Mouse (Mus musculus) midbrain, embryonic 15.5 days (tissue): ENCODE data around the gene AL607142.1. TPM values are rescaled to one million over a fixed set of nuclear protein-coding genes. Genes with fewer than 3 reads are reported as not detected.

Experiments
- ATAC-seq: fragments of 200-750 bp; cut with Nextera tagmentation; replicated peaks from 2 replicates; pipeline ENCODE4 v1.8.0; 2017; ENCODE audit warnings: moderate TSS enrichment
- H3K27ac ChIP-seq: fragments of 300-500 bp; sonication (generic); 2 replicates; pipeline ENCODE4 v1.5.1; 2015; ENCODE audit warnings: mild to moderate bottlenecking, inconsistent platforms
- H3K27me3 ChIP-seq: fragments of 300-500 bp; sonication (generic); replicated peaks from 2 replicates; pipeline ENCODE4 v1.6.1; 2015; ENCODE audit warnings: inconsistent platforms
- H3K36me3 ChIP-seq: fragments of 300-500 bp; sonication (generic); replicated peaks from 2 replicates; pipeline ENCODE4 v1.6.1; 2015; ENCODE audit warnings: inconsistent platforms
- H3K4me1 ChIP-seq: fragments of 300-500 bp; sonication (generic); 2 replicates; pipeline ENCODE4 v1.6.1; 2015; ENCODE audit warnings: inconsistent platforms
- H3K4me2 ChIP-seq: fragments of 300-500 bp; sonication (generic); 2 replicates; pipeline ENCODE4 v1.6.1; 2015; ENCODE audit warnings: inconsistent platforms, mild to moderate bottlenecking, moderate library complexity
- H3K4me3 ChIP-seq: fragments of 300-500 bp; sonication (generic); 2 replicates; pipeline ENCODE4 v1.5.1; 2015; ENCODE audit warnings: mild to moderate bottlenecking, inconsistent platforms
- H3K9ac ChIP-seq: fragments of 300-500 bp; sonication (generic); 2 replicates; pipeline ENCODE4 v1.6.1; 2015; ENCODE audit warnings: mild to moderate bottlenecking, inconsistent platforms
- H3K9me3 ChIP-seq: fragments of 300-500 bp; sonication (generic); 2 replicates; pipeline ENCODE4 v1.6.1; 2016; ENCODE audit warnings: inconsistent platforms
- WGBS: fragments of 180-500 bp; shearing (Covaris S2); methylation state at CpG from one replicate; pipeline ENCODE4 v1.1.7; 2015; ENCODE audit warnings: mixed read lengths; 5-methylcytosine and 5-hydroxymethylcytosine counted together
- polyA plus RNA-seq: library from polyadenylated mRNA; unstranded; fragments of >200 nt; fragmentation: Nextera tagmentation; extraction: Ambion mirVana; gene quantifications from 2 replicates; pipeline ENCODE4 v1.2.1, GENCODE M21; 2015

AL607142.1 gene
- polyA plus RNA-seq, 1 experiment from 2014 or later: not detected

GRCm38 (mm10) chr4:120077322-120077721, 12.5 kb downstream of the AL607142.1 start:
- Histone ChIP-seq H3K9ac (no peak overlapping the region), H3K4me2 (no peak overlapping the region), H3K9me3 (no peaks in the 10 kb centered on the region), H3K4me3 (no peak overlapping the region), H3K27me3 (no peaks in the 10 kb centered on the region), H3K4me1 (0 out of 2 replicates have a peak, but pooled peaks cover 6% of the 10 kb centered on the region), H3K36me3 (no peaks in the 10 kb centered on the region), H3K27ac (no peak overlapping the region)
- no peak for ATAC-seq
- WGBS: 90% methylated on average over 8 of the region's 8 CpGs

- Histone ChIP-seq H3K4me3 (no peak overlapping the region), H3K4me2 (no peak overlapping the region), H3K27ac (no peak overlapping the region), H3K27me3 (no peaks in the 10 kb centered on the region), H3K4me1 (no peaks in the 10 kb centered on the region), H3K36me3 (no peaks in the 10 kb centered on the region), H3K9me3 (no peaks in the 10 kb centered on the region), H3K9ac (no peak overlapping the region)
- ATAC-seq: no peak
- 91% methylated on average over 5 of the region's 5 CpGs for WGBS
Measured at GRCm38 (mm10) chr4:120082527-120082926, 17.7 kb downstream of the AL607142.1 start.

- no peak overlapping the region for H3K9ac ChIP-seq
- H3K4me1 ChIP-seq: no peaks in the 10 kb centered on the region
- no peak overlapping the region for H3K4me3 ChIP-seq
- 88% methylated on average over 3 of the region's 3 CpGs for WGBS
- no peak overlapping the region for H3K27ac ChIP-seq
- no peak overlapping the region for H3K4me2 ChIP-seq
- H3K9me3 ChIP-seq: no peaks in the 10 kb centered on the region
- no peaks in the 10 kb centered on the region for H3K27me3 ChIP-seq
- no peaks in the 10 kb centered on the region for H3K36me3 ChIP-seq
- ATAC-seq: no peak
Measured at GRCm38 (mm10) chr4:120083700-120084099, 18.9 kb downstream of the AL607142.1 start.

DNA sequence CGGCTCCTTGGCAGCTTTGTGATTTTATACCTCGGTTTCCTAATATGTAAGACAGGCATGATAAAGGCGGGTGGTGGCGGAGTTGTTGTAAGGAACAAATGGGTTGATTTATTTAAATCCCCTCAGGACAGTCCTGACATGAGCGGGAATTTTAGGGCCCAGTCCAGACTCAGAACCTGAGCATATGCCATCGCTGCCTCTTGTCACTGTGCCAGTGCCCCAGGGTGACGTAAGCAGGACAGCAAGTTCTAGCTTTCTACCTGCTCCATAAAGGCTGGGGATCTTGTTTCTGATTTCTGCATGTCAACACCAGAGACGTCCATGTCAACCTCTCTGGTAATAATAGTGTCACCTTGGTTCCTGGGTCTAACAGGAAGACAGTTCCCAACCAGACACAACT, 24.7 kb downstream of the AL607142.1 start:
- no peak overlapping the region for H3K4me3 ChIP-seq
- 84% methylated on average over 8 of the region's 8 CpGs for WGBS
- H3K4me2 ChIP-seq: no peak overlapping the region
- no peaks in the 10 kb centered on the region for H3K9me3 ChIP-seq
- ATAC-seq: no peak
- no peak overlapping the region for H3K9ac ChIP-seq
- no peaks in the 10 kb centered on the region for H3K4me1 ChIP-seq
- no peaks in the 10 kb centered on the region for H3K36me3 ChIP-seq
- no peak overlapping the region for H3K27ac ChIP-seq
- no peaks in the 10 kb centered on the region for H3K27me3 ChIP-seq

DNA sequence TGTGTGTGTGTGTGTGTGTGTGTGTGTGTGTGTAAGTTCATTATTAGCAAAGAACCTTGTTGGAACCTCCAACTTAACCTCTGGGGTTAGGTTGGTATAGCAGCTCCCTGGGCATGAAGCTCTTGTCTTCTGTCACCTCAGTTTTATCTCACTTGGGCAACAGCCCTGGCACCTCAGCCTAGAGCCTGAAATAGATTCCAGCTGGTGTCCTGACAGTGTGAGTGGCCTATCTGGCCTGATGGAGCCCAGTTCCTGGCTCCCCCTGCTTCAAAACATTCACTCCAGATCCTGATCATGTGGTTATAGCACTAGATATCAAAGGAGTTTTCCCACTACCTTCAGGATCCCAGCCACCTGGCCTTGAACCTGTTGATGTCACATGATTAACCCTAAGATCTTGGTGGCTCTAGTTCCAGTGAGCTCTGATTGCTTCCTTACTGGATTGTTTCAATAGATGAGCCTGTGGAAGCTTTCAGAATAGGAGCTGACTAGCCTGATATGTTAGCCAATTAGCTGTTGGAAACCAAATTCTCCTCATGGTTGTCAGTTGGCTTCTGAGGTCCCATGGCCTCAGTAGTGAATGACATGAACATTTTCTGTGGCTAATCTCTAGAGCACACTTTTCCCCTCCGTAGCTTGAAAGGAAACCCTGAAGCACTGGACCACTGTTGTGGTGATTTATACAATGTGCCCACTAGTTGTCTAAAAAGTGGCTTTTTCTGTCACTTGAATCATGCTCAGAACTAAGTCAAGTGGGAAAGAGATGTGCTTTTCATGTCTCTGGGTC, 27.4 kb downstream of the AL607142.1 start:
- no peak overlapping the region for H3K4me2 ChIP-seq
- 95% methylated on average over 1 of the region's 1 CpGs for WGBS

GRCm38 (mm10) chr4:120096935-120097334, 32.1 kb downstream of the AL607142.1 start:
- no peak overlapping the region for H3K27ac ChIP-seq
- no peaks in the 10 kb centered on the region for H3K27me3 ChIP-seq
- H3K4me3 ChIP-seq: no peak overlapping the region
- H3K4me1 ChIP-seq: no peaks in the 10 kb centered on the region
- WGBS: 90% methylated on average over 19 of the region's 19 CpGs
- no peak for ATAC-seq
- no peak overlapping the region for H3K4me2 ChIP-seq
- peaks cover 11% of the 10 kb centered on the region; the same call in 1 of the 2 replicates for H3K36me3 ChIP-seq
- peaks cover 14% of the 10 kb centered on the region for H3K9me3 ChIP-seq
- H3K9ac ChIP-seq: no peak overlapping the region

More for the DNA sequence above, 27.4 kb downstream of the AL607142.1 start:
- no peak overlapping the region for H3K27ac ChIP-seq
- no peaks in the 10 kb centered on the region for H3K27me3 ChIP-seq
- H3K4me1 ChIP-seq: no peaks in the 10 kb centered on the region
- H3K36me3 ChIP-seq: no peaks in the 10 kb centered on the region
- no peak for ATAC-seq
- H3K9ac ChIP-seq: no peak overlapping the region
- no peak overlapping the region for H3K4me3 ChIP-seq
- H3K9me3 ChIP-seq: no peaks in the 10 kb centered on the region

DNA sequence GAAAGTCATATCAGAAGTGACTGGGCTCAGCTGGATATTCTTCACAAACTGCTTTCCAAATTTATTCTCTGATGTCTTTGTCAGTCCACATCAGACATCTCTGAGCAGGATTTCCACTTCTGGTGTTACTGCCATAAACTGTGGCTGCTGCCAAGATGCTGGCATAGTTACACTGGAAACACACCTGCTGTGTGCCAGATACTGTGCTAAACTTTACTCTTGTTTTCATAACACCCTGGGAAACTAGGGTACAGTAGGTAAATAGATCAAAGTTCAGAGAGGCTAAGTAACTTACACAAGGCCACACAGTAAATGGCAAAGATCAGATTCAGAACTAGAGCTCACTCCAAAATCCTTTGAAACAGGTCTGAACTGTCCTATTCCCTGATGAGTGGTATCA, 36.4 kb downstream of the AL607142.1 start:
- Histone ChIP-seq H3K9ac (no peak overlapping the region), H3K4me2 (no peak overlapping the region), H3K4me1 (no peaks in the 10 kb centered on the region), H3K36me3 (peaks cover 13% of the 10 kb centered on the region; the same call in 1 of the 2 replicates), H3K9me3 (peaks cover 14% of the 10 kb centered on the region), H3K27ac (no peak overlapping the region), H3K27me3 (no peaks in the 10 kb centered on the region), H3K4me3 (no peak overlapping the region)
- no peak for ATAC-seq

- ATAC-seq: no peak
- 53% methylated on average over 5 of the region's 5 CpGs for WGBS
- H3K27me3 ChIP-seq: no peaks in the 10 kb centered on the region
- 0 out of 2 replicates have a peak, but pooled peaks cover 3% of the 10 kb centered on the region for H3K9me3 ChIP-seq
- H3K4me1 ChIP-seq: no peaks in the 10 kb centered on the region
- H3K9ac ChIP-seq: no peak overlapping the region
- 0 out of 2 replicates have a peak, but pooled peaks cover 2% of the 10 kb centered on the region for H3K36me3 ChIP-seq
- H3K27ac ChIP-seq: no peak overlapping the region
- no peak overlapping the region for H3K4me3 ChIP-seq
- no peak overlapping the region for H3K4me2 ChIP-seq
Measured at GRCm38 (mm10) chr4:120104599-120104998, 39.8 kb downstream of the AL607142.1 start.

GRCm38 (mm10) chr4:120106362-120106761, 41.6 kb downstream of the AL607142.1 start:
- ATAC-seq: no peak
- no peaks in the 10 kb centered on the region for H3K9me3 ChIP-seq
- H3K36me3 ChIP-seq: 0 out of 2 replicates have a peak, but pooled peaks cover 2% of the 10 kb centered on the region
- no peak overlapping the region for H3K4me2 ChIP-seq
- no peaks in the 10 kb centered on the region for H3K4me1 ChIP-seq
- H3K27ac ChIP-seq: no peak overlapping the region
- H3K27me3 ChIP-seq: no peaks in the 10 kb centered on the region
- H3K9ac ChIP-seq: no peak overlapping the region
- WGBS: 91% methylated on average over 3 of the region's 3 CpGs
- no peak overlapping the region for H3K4me3 ChIP-seq

DNA sequence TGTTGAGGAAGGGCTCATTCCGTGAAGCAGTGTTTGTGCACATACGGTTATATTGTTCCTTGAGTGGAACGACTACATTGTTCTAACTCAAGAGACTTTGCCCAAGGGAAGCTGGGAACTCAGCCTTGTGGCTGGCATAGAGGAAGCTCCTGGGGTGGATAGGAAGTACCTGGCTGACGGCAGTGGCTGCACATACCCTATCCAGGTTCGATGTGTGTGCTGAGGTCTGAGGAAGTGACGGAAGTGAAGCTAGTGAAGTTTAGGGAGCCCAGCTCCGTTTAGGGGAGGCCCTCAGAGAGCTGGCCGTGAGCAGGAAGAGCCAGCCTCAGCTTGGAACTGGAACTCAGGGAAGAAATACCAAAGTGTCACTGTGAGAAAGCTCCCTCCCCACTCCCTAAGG, 43.0 kb downstream of the AL607142.1 start:
- H3K9ac ChIP-seq: no peak overlapping the region
- ATAC-seq: no peak
- no peak overlapping the region for H3K4me3 ChIP-seq
- H3K27ac ChIP-seq: no peak overlapping the region
- 0 out of 2 replicates have a peak, but pooled peaks cover 2% of the 10 kb centered on the region for H3K36me3 ChIP-seq
- H3K9me3 ChIP-seq: no peaks in the 10 kb centered on the region
- no peaks in the 10 kb centered on the region for H3K27me3 ChIP-seq
- WGBS: 83% methylated on average over 8 of the region's 8 CpGs
- no peak overlapping the region for H3K4me2 ChIP-seq
- H3K4me1 ChIP-seq: no peaks in the 10 kb centered on the region

- no peaks in the 10 kb centered on the region for H3K9me3 ChIP-seq
- H3K4me1 ChIP-seq: no peaks in the 10 kb centered on the region
- no peaks in the 10 kb centered on the region for H3K36me3 ChIP-seq
- no peak overlapping the region for H3K4me2 ChIP-seq
- H3K27ac ChIP-seq: no peak overlapping the region
- H3K9ac ChIP-seq: no peak overlapping the region
- no peak for ATAC-seq
- no peaks in the 10 kb centered on the region for H3K27me3 ChIP-seq
- 90% methylated on average over 3 of the region's 3 CpGs for WGBS
- no peak overlapping the region for H3K4me3 ChIP-seq
Measured at GRCm38 (mm10) chr4:120115516-120115915, 50.7 kb downstream of the AL607142.1 start.

- H3K4me1 ChIP-seq: no peaks in the 10 kb centered on the region
- no peak overlapping the region for H3K9ac ChIP-seq
- H3K9me3 ChIP-seq: no peaks in the 10 kb centered on the region
- no peaks in the 10 kb centered on the region for H3K36me3 ChIP-seq
- 91% methylated on average over 1 of the region's 1 CpGs for WGBS
- no peak overlapping the region for H3K27ac ChIP-seq
- no peak overlapping the region for H3K4me3 ChIP-seq
- ATAC-seq: no peak
- no peak overlapping the region for H3K4me2 ChIP-seq
- no peaks in the 10 kb centered on the region for H3K27me3 ChIP-seq
Measured at GRCm38 (mm10) chr4:120116312-120116711, 51.5 kb downstream of the AL607142.1 start.

DNA sequence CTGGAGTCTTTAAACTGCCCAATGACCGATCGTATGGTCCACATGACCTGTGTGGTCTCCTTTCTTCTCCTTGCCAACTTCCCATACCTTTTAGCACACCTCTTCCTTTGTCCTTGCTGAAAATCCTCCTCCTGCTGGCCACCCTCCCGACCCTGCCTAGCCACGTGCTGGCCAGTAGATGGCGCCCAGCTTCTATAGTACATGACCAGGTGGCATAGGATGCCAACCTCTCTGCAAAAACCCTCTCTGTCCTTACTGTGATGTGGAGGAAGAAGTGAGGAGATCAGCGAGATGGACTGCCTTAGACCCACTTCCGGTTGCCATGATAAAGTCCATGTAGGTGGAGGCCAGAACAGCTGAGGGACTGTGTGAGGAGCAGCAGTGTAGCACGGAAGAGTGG, 55.5 kb downstream of the AL607142.1 start:
- no peaks in the 10 kb centered on the region for H3K36me3 ChIP-seq
- no peak overlapping the region for H3K27ac ChIP-seq
- no peak overlapping the region for H3K9ac ChIP-seq
- no peak for ATAC-seq
- no peak overlapping the region for H3K4me3 ChIP-seq
- H3K27me3 ChIP-seq: no peaks in the 10 kb centered on the region
- no peaks in the 10 kb centered on the region for H3K9me3 ChIP-seq
- no peaks in the 10 kb centered on the region for H3K4me1 ChIP-seq
- no peak overlapping the region for H3K4me2 ChIP-seq
- 35% methylated on average over 8 of the region's 8 CpGs for WGBS
